Mouse (Mus musculus) thymus, postnatal 36 days (tissue): ENCODE data around the gene Acacb.

Experiments
- DNase-seq, 2 experiments: peaks; one replicate each; pipeline ENCODE4 v3.0.0; 2022; ENCODE audit warnings: mixed read lengths in 2 of 2

Gene Acacb

GRCm38 (mm10) chr5:114137481-114138276 lies 8.7 kb upstream of the Acacb start:
- no peak for DNase-seq

GRCm38 (mm10) chr5:114138277-114139164 lies 7.8 kb upstream of the Acacb start:
- no peak for DNase-seq

- no peak for DNase-seq
Observed at GRCm38 (mm10) chr5:114139175-114139574, 7.2 kb upstream of the Acacb start.

GRCm38 (mm10) chr5:114147043-114147972 lies 973 bp downstream of the Acacb start:
- DNase-seq, result no peak

- no peak for DNase-seq
Observed at GRCm38 (mm10) chr5:114152359-114153092, 6.2 kb downstream of the Acacb start.

- no peak for DNase-seq
Observed at GRCm38 (mm10) chr5:114153490-114153889, 7.2 kb downstream of the Acacb start.

GRCm38 (mm10) chr5:114154765-114155164 lies 8.4 kb downstream of the Acacb start:
- DNase-seq, result no peak

- no peak for DNase-seq
Observed at GRCm38 (mm10) chr5:114155168-114155933, 9.0 kb downstream of the Acacb start.

GRCm38 (mm10) chr5:114157236-114157635 lies 10.9 kb downstream of the Acacb start:
- DNase-seq, result no peak

GRCm38 (mm10) chr5:114161424-114161823 lies 15.1 kb downstream of the Acacb start:
- no peak for DNase-seq

GRCm38 (mm10) chr5:114162106-114162815 lies 15.9 kb downstream of the Acacb start:
- DNase-seq, result no peak

GRCm38 (mm10) chr5:114163117-114163696 lies 16.9 kb downstream of the Acacb start:
- no peak for DNase-seq

GRCm38 (mm10) chr5:114170345-114170744 lies 24.0 kb downstream of the Acacb start:
- DNase-seq, result no peak

- DNase-seq, result no peak
Observed at GRCm38 (mm10) chr5:114172936-114173335, 26.6 kb downstream of the Acacb start.

- DNase-seq, result no peak
Observed at GRCm38 (mm10) chr5:114173458-114173857, 27.1 kb downstream of the Acacb start.

GRCm38 (mm10) chr5:114173877-114174581 lies 27.7 kb downstream of the Acacb start:
- no peak for DNase-seq

- DNase-seq, result peak; percentile 32 to 41
Observed at GRCm38 (mm10) chr5:114174639-114175038, 28.3 kb downstream of the Acacb start.

GRCm38 (mm10) chr5:114175596-114176171 lies 29.3 kb downstream of the Acacb start:
- peak; percentile 63 to 75 for DNase-seq
